ENCODE assay signal across 8 mouse cellular contexts in the genomic region with DNA sequence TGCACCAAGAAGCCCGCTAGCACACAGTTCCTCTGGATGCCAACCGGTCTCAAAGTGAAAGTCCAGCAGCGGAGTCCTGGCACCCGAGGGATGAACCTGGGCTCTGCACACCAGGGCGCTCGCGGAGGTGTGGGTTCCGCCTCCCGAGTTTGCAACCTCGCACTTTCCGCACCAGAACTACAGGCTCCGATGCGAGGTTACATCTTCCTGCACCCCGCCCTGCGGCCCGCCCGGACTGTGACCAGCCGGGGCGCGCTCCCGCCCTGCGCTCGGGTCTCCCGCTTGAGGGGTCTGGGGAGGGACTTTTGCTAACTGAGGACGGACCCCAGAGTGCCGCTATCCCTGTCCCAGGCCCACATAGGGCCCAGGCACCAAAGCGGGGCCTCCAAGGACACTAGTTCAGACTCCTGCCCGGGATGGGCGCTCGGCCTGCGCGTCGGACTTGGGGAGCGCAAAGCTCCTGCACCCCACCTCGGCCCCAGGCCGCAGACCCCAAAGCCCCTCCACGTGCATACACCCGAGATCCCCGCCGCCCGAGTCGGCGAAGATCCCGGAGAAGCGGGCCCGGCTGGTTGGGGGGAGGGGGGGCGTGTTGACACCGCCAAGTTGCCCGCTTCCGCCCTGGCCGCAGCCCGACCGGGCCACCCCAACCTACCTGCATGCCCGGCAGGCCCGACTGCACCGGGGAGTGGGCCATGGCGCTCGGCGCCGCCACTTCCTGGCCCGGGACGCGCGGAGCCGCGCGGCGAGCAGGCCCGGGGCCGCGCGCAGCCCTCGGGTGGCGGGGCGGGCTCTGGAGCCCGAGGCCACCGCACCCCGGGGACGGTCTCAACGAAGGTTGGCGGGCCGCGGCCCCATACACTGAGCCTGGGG. TPM values are rescaled to one million over a fixed set of nuclear protein-coding genes. Genes with fewer than 3 reads are reported as not detected.
DNase-seq lines count a peak whose midpoint lies in the region; ATAC-seq lines count a peak whose summit lies in the region.

No protein-coding gene starts in this region.

- H3K36me3 ChIP-seq in forebrain, embryonic 14.5 days (ENCODE audit: control insufficient read depth, insufficient read depth, low read length), result no peaks in the 10 kb centered on the region
- H3K36me3 ChIP-seq in hindbrain, embryonic 11.5 days (ENCODE audit: control insufficient read depth, insufficient read depth, low read length), result no peaks in the 10 kb centered on the region
- H3K36me3 ChIP-seq in limb, embryonic 13.5 days, result peaks cover 12% of the 10 kb centered on the region
- H3K36me3 ChIP-seq in midbrain, embryonic 12.5 days, result no peaks in the 10 kb centered on the region

- WGBS in forebrain, embryonic 14.5 days, result under 1% methylated on average over 73 of the region's 83 CpGs
- WGBS in hindbrain, embryonic 11.5 days, result under 1% methylated on average over 58 of the region's 83 CpGs
- 0% methylated on average over 68 of the region's 83 CpGs for WGBS in limb, embryonic 13.5 days
- WGBS in midbrain, embryonic 12.5 days, result under 1% methylated on average over 83 of the region's 83 CpGs

- peak overlapping the region; percentile 93 for H3K4me2 ChIP-seq in forebrain, embryonic 14.5 days (ENCODE audit: low read length)
- H3K4me2 ChIP-seq in hindbrain, embryonic 11.5 days (replicated peaks; ENCODE audit: low read depth, low read length), result peak overlapping the region; percentile 83
- peak overlapping the region; percentile 82 for H3K4me2 ChIP-seq in limb, embryonic 13.5 days (replicated peaks)
- peak overlapping the region; percentile 94 for H3K4me2 ChIP-seq in midbrain, embryonic 12.5 days (replicated peaks)

- H3K4me3 ChIP-seq in forebrain, embryonic 14.5 days (ENCODE audit: low read depth, low read length), result peak overlapping the region; percentile 91
- peak overlapping the region; percentile 92 for H3K4me3 ChIP-seq in hindbrain, embryonic 11.5 days (ENCODE audit: low read depth, low read length)
- peak overlapping the region; percentile 98 for H3K4me3 ChIP-seq in limb, embryonic 13.5 days
- H3K4me3 ChIP-seq in midbrain, embryonic 12.5 days, result peak overlapping the region; percentile 96

- ATAC-seq in cerebellum, adult (ENCODE audit: insufficient number of reproducible peaks, low FRiP score, low TSS enrichment), result peak; percentile 64
- peak; percentile 82 for ATAC-seq in forebrain, embryonic 14.5 days
- ATAC-seq in hindbrain, embryonic 11.5 days (ENCODE audit: low FRiP score), result peak; percentile 85
- ATAC-seq in limb, embryonic 13.5 days (ENCODE audit: low FRiP score, low read depth), result peak; percentile 74
- ATAC-seq in midbrain, embryonic 12.5 days (ENCODE audit: low FRiP score, low read depth), result peak; percentile 82

- no peaks in the 10 kb centered on the region for H3K27me3 ChIP-seq in forebrain, embryonic 14.5 days (replicated peaks; ENCODE audit: control insufficient read depth, insufficient read depth, low read length)
- H3K27me3 ChIP-seq in hindbrain, embryonic 11.5 days (ENCODE audit: control insufficient read depth, insufficient read depth, low read length), result no peaks in the 10 kb centered on the region
- H3K27me3 ChIP-seq in limb, embryonic 13.5 days, result no peaks in the 10 kb centered on the region
- H3K27me3 ChIP-seq in midbrain, embryonic 12.5 days, result no peaks in the 10 kb centered on the region

- peaks cover 12% of the 10 kb centered on the region; the same call in 1 of the 2 replicates for H3K4me1 ChIP-seq in forebrain, embryonic 14.5 days (ENCODE audit: control insufficient read depth, insufficient read depth, low read length)
- H3K4me1 ChIP-seq in hindbrain, embryonic 11.5 days (replicated peaks; ENCODE audit: control insufficient read depth, insufficient read depth, low read length), result no peaks in the 10 kb centered on the region
- H3K4me1 ChIP-seq in limb, embryonic 13.5 days, result peaks cover 41% of the 10 kb centered on the region
- H3K4me1 ChIP-seq in midbrain, embryonic 12.5 days, result peaks cover 25% of the 10 kb centered on the region

- no peaks in the 10 kb centered on the region for H3K9me3 ChIP-seq in forebrain, embryonic 14.5 days (replicated peaks; ENCODE audit: control insufficient read depth, low read length)
- no peaks in the 10 kb centered on the region for H3K9me3 ChIP-seq in hindbrain, embryonic 11.5 days (ENCODE audit: control insufficient read depth, low read length)
- no peaks in the 10 kb centered on the region for H3K9me3 ChIP-seq in limb, embryonic 13.5 days
- no peaks in the 10 kb centered on the region for H3K9me3 ChIP-seq in midbrain, embryonic 12.5 days

- peak overlapping the region; percentile 85 for H3K27ac ChIP-seq in forebrain, embryonic 14.5 days (ENCODE audit: low read depth, low read length)
- H3K27ac ChIP-seq in hindbrain, embryonic 11.5 days (ENCODE audit: low read depth, low read length), result peak overlapping the region; percentile 87
- peak overlapping the region; percentile 93 for H3K27ac ChIP-seq in limb, embryonic 13.5 days
- peak overlapping the region; percentile 86 for H3K27ac ChIP-seq in midbrain, embryonic 12.5 days (replicated peaks)

- peak overlapping the region; percentile 95 for H3K9ac ChIP-seq in forebrain, embryonic 14.5 days (ENCODE audit: low read length)
- H3K9ac ChIP-seq in hindbrain, embryonic 11.5 days (ENCODE audit: low read depth, low read length), result peak overlapping the region; percentile 96
- peak overlapping the region; percentile 97 for H3K9ac ChIP-seq in limb, embryonic 13.5 days
- peak overlapping the region; percentile 93 for H3K9ac ChIP-seq in midbrain, embryonic 12.5 days (replicated peaks)

- peak; percentile 14 to 26 for DNase-seq in layer of hippocampus, adult 8-10 months (ENCODE audit: low spot score in 2 of 2)
- DNase-seq in layer of hippocampus, adult 9-11 months, result no peak
- DNase-seq in forebrain, embryonic 14.5 days (ENCODE audit: low spot score), result no peak
- DNase-seq in hindbrain, embryonic 11.5 days (ENCODE audit: low spot score), result peak; percentile 71
- peak; percentile 76 to 89 for DNase-seq in spleen, postnatal 4 days (ENCODE audit: low spot score in 2 of 2)

RNA-seq across cellular contexts. Expression of a gene that starts 1.3 kb away (rescaled TPM):
- 10 to 100 TPM; 52.6 to 80.4 (median 63.4) TPM for total RNA-seq in layer of hippocampus, adult 8-10 months (2022)
- 20.6 and 20.8 TPM in 2 replicates for polyA plus RNA-seq in forebrain, embryonic 14.5 days (2014; fragmentation: Nextera tagmentation; extraction: Ambion mirVana)
- 33.3 and 37.2 TPM in 2 replicates for polyA plus RNA-seq in hindbrain, embryonic 11.5 days (2014; fragmentation: Nextera tagmentation; extraction: Ambion mirVana)
- 34.5 and 35.1 TPM in 2 replicates for polyA plus RNA-seq in limb, embryonic 13.5 days (2015; fragmentation: Nextera tagmentation; extraction: Ambion mirVana)
- 41.1 and 43.3 TPM in 2 replicates for polyA plus RNA-seq in midbrain, embryonic 12.5 days (2016; fragmentation: Nextera tagmentation; extraction: Ambion mirVana)

Comparison
In these comparisons a context has a peak if more than half of its experiments do, and no peak if none do; other contexts are left out.
1. DNase-seq: peak in layer of hippocampus, adult 8-10 months (2 of 2), hindbrain, embryonic 11.5 days (single experiment) and spleen, postnatal 4 days (2 of 2); none in layer of hippocampus, adult 9-11 months (single experiment) and forebrain, embryonic 14.5 days (single experiment).
2. Peak in every context shown above with its lines, with median percentiles within 50 percentile points of each other: ATAC-seq, H3K27ac ChIP-seq, H3K4me2 ChIP-seq, H3K4me3 ChIP-seq and H3K9ac ChIP-seq.